Mouse (Mus musculus): ENCODE measurements around the gene Msrb2. TPM values are rescaled to one million over a fixed set of nuclear protein-coding genes. Genes with fewer than 3 reads are reported as not detected.

Gene Msrb2
- polyA plus RNA-seq (2016; fragmentation: Nextera tagmentation; extraction: Ambion mirVana): 19.8 and 21.8 TPM in 2 replicates

- H3K36me3 ChIP-seq: no peaks in the 10 kb centered on the region
- no peaks in the 10 kb centered on the region for H3K27me3 ChIP-seq (ENCODE audit: low read depth, poor library complexity, severe bottlenecking)
- no peaks in the 10 kb centered on the region for H3K9me3 ChIP-seq (replicated peaks)
- H3K4me3 ChIP-seq: peak within 1 kb of the TSS; percentile 72
- H3K4me1 ChIP-seq: peaks cover 14% of the 10 kb centered on the region
- H3K27ac ChIP-seq: peak within 1 kb of the TSS; percentile 91
- peak; percentile 84 for DNase-seq (ENCODE audit: low spot score)
- under 1% methylated on average over 39 of the region's 39 CpGs for WGBS
Observed at GRCm38 (mm10) chr2:19371390-19372158, at the start of gene Msrb2. Gene Msrb2, plus strand, starts transcription at chr2:19371440.

- Histone ChIP-seq H3K27ac (no peak overlapping the region), H3K4me1 (no peaks in the 10 kb centered on the region)
- WGBS: 88% methylated on average over 9 of the region's 9 CpGs
Observed at GRCm38 (mm10) chr2:19322448-19322847, 48.8 kb upstream of the Msrb2 start.

GRCm38 (mm10) chr2:19326376-19326775 is 44.9 kb upstream of the Msrb2 start:
- no peak for DNase-seq (ENCODE audit: low spot score)
- Histone ChIP-seq H3K36me3 (no peaks in the 10 kb centered on the region), H3K27me3 (ENCODE audit: low read depth, poor library complexity, severe bottlenecking) (no peaks in the 10 kb centered on the region), H3K4me3 (no peak overlapping the region), H3K27ac (no peak overlapping the region), H3K4me1 (no peaks in the 10 kb centered on the region), H3K9me3 (replicated peaks) (no peaks in the 10 kb centered on the region)
- 88% methylated on average over 1 of the region's 1 CpGs for WGBS

More at GRCm38 (mm10) chr2:19322448-19322847, 48.8 kb upstream of the Msrb2 start:
- no peak overlapping the region for H3K4me3 ChIP-seq
- H3K36me3 ChIP-seq: no peaks in the 10 kb centered on the region
- no peaks in the 10 kb centered on the region for H3K27me3 ChIP-seq (ENCODE audit: low read depth, poor library complexity, severe bottlenecking)
- no peaks in the 10 kb centered on the region for H3K9me3 ChIP-seq (replicated peaks)
- DNase-seq (ENCODE audit: low spot score): no peak

DNA sequence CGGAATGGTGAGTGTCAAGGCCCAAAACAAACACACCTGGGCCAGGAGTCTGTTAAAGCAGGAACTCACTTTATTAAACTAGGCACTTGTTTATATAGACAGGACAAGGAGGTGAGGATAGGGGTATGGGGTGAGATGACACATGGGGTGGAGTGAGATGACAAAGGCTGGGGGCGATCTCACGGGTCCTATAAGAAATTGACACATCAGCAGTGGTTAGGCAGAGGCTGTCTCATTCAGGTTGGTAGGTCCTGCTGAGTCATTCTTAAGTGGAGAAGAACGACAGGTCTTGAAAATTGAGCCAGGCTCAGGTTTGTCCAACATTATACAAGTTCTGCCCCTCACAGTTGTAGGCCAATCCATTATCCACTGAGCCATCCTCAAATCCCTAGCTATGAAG is 43.4 kb upstream of the Msrb2 start:
- Histone ChIP-seq H3K4me3 (no peak overlapping the region), H3K9me3 (replicated peaks) (no peaks in the 10 kb centered on the region), H3K27me3 (ENCODE audit: low read depth, poor library complexity, severe bottlenecking) (no peaks in the 10 kb centered on the region), H3K27ac (no peak overlapping the region), H3K36me3 (no peaks in the 10 kb centered on the region), H3K4me1 (no peaks in the 10 kb centered on the region)
- DNase-seq (ENCODE audit: low spot score): no peak
- 84% methylated on average over 4 of the region's 4 CpGs for WGBS

- Histone ChIP-seq H3K27ac (peak overlapping the region; percentile 0; the same call in 1 of the 2 replicates), H3K9me3 (replicated peaks) (no peaks in the 10 kb centered on the region), H3K36me3 (no peaks in the 10 kb centered on the region), H3K4me3 (no peak overlapping the region), H3K27me3 (ENCODE audit: low read depth, poor library complexity, severe bottlenecking) (peaks cover 14% of the 10 kb centered on the region), H3K4me1 (peaks cover 9% of the 10 kb centered on the region)
- DNase-seq (ENCODE audit: low spot score): no peak
- WGBS: 52% methylated on average over 10 of the region's 10 CpGs
Observed at GRCm38 (mm10) chr2:19343901-19344635, 27.2 kb upstream of the Msrb2 start.

DNA sequence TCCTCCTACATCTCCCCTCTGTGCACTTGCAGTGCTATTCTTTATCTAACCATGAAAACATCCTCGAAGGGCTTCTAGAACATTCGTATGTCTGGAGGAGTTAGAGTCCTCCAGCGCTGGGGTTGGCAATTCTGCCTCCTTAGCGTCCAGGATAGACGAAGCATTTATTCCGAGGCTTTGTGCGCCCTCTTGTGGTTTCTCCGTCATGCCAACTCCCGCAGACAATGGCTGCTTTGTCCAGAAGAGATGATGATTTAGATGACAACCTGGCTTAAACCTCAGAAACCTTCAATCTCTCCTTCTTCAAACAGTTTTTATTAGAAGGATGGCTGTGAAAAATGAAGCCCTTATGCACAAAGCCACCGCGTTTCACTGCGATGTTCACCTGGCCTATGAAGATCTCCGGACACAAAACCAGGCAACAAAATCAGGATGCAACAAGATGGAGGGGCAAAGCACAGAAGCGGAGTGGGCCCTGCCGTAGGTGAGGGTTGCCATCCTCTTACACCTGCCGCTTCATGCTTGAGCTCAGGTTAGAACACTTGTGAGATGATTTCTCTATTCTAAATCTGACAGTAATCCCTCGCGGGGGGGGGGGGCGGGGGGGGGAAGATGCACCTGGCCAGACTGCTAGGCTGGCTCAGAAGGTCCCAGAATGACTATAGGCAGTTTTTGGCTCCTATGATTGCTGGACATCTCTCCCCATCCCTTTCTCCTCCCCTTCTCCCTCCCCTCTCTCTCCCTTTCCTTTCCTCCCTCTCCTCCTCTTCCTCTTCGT is 26.4 kb upstream of the Msrb2 start:
- H3K4me3 ChIP-seq: no peak overlapping the region
- no peaks in the 10 kb centered on the region for H3K36me3 ChIP-seq
- WGBS: 30% methylated on average over 19 of the region's 20 CpGs
- DNase-seq (ENCODE audit: low spot score): peak; percentile 86
- peaks cover 9% of the 10 kb centered on the region for H3K4me1 ChIP-seq
- no peaks in the 10 kb centered on the region for H3K9me3 ChIP-seq (replicated peaks)
- H3K27ac ChIP-seq: peak overlapping the region; percentile 0; the same call in 1 of the 2 replicates
- peaks cover 14% of the 10 kb centered on the region for H3K27me3 ChIP-seq (ENCODE audit: low read depth, poor library complexity, severe bottlenecking)

DNA sequence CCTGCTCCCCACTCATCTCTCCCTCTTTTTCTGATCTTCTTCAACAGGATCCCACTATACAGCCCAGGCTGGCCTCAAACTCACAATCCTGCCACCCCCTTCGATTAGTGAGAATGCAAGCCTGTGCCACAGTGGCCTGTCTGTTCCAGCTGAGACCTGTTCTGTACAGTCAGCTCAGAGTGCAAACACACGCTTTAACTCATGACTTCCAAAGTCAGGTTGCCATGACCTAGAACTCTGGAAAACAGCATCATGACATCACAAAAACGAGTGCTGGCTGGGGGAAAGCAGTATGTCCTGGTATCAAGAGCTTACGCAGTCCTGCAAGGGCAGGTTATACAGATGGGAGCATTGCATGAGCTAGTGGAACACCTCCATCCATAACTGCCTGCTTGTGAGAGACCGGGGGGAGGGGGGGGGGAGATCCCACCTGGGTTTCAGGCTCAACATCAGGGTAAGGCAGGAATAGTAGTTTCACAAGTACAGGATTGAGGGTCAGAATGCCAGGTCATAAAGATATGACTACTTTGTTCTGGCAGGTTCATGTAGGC is 25.8 kb upstream of the Msrb2 start:
- Histone ChIP-seq H3K27me3 (ENCODE audit: low read depth, poor library complexity, severe bottlenecking) (peaks cover 14% of the 10 kb centered on the region), H3K4me1 (peaks cover 9% of the 10 kb centered on the region), H3K4me3 (no peak overlapping the region), H3K9me3 (replicated peaks) (no peaks in the 10 kb centered on the region), H3K27ac (no peak overlapping the region), H3K36me3 (no peaks in the 10 kb centered on the region)
- no peak for DNase-seq (ENCODE audit: low spot score)
- WGBS: 81% methylated on average over 5 of the region's 5 CpGs

DNA sequence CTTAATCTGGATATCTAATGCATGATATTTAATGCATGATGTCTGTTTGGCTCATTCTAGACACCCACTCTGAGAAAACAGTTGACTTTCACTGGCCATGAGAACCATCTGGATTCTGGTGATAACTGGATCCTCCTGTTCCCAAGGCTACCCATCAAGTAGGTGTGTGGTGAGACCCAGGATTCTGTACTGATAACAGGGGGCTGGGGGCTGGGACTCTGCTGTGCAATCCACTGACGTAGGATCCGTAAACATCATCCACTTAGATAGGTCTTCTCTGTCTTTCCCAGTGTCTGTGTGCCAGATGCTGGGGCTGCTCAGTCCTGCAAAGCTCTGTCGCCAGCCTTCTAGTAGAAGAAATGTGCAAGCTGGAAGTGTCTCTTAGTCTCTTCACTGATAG is 22.8 kb upstream of the Msrb2 start:
- H3K4me1 ChIP-seq: peaks cover 9% of the 10 kb centered on the region
- H3K27me3 ChIP-seq (ENCODE audit: low read depth, poor library complexity, severe bottlenecking): peaks cover 14% of the 10 kb centered on the region
- H3K4me3 ChIP-seq: no peak overlapping the region
- H3K36me3 ChIP-seq: no peaks in the 10 kb centered on the region
- DNase-seq (ENCODE audit: low spot score): no peak
- WGBS: 59% methylated on average over 3 of the region's 3 CpGs
- H3K27ac ChIP-seq: no peak overlapping the region
- no peaks in the 10 kb centered on the region for H3K9me3 ChIP-seq (replicated peaks)

- DNase-seq (ENCODE audit: low spot score): no peak
- peaks cover 12% of the 10 kb centered on the region for H3K27me3 ChIP-seq (ENCODE audit: low read depth, poor library complexity, severe bottlenecking)
- 84% methylated on average over 5 of the region's 5 CpGs for WGBS
Observed at GRCm38 (mm10) chr2:19350167-19350566, 21.1 kb upstream of the Msrb2 start.

DNA sequence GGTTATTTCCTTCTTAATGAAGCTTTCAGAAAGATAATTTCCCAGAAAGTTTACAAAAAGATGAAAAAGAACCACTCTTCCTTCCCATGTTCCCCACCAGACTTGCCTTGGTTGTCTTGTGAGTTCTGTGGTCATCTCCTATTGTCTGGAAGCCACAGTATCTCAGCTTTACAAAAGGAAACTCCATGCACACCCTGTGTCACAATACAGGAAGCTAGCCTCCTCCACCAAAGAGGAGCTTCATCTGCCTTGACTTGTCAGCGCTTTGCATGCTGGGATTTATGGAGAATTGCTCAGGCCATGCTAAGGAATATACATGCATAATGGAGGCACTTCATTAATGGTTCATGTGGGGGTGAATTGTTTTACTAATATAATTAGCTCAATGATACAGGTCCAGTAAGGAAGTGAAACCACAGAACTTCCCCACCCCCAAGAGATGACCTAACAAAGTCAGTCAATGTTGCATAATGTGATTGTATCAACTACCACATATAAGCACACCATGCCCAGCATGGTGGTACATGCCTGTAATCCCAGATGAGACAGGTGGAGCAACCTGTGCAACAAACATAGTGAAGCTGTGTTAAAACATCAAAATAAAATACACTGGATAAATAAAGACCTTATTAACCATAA is 19.5 kb upstream of the Msrb2 start:
- no peaks in the 10 kb centered on the region for H3K27me3 ChIP-seq (ENCODE audit: low read depth, poor library complexity, severe bottlenecking)
- no peak overlapping the region for H3K4me3 ChIP-seq
- WGBS: 91% methylated on average over 1 of the region's 1 CpGs
- H3K36me3 ChIP-seq: no peaks in the 10 kb centered on the region
- H3K9me3 ChIP-seq (replicated peaks): no peaks in the 10 kb centered on the region
- H3K4me1 ChIP-seq: no peaks in the 10 kb centered on the region
- H3K27ac ChIP-seq: no peak overlapping the region
- no peak for DNase-seq (ENCODE audit: low spot score)

More at GRCm38 (mm10) chr2:19350167-19350566, 21.1 kb upstream of the Msrb2 start:
- Histone ChIP-seq H3K4me1 (no peaks in the 10 kb centered on the region), H3K27ac (no peak overlapping the region), H3K9me3 (replicated peaks) (no peaks in the 10 kb centered on the region), H3K36me3 (no peaks in the 10 kb centered on the region), H3K4me3 (no peak overlapping the region)

DNA sequence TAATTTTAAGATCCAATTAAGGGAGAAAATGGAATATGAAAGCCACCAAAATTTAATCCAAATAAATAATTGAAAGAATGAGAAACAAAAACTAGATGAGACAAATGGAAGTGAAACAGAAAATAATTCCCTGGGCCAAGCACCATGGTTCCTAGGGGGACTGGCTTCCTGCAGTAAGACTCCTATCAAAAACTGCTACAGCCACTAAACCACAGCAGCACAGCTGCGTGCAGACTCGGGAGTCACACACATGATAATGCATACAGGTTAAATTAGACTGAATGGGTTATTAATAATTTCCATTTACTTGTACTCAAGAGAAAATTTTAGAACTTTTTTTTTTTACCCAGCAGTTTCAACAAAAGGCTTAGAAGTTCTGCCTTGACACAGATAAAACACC is 18.1 kb upstream of the Msrb2 start:
- 92% methylated on average over 2 of the region's 2 CpGs for WGBS
- DNase-seq (ENCODE audit: low spot score): no peak
- H3K27ac ChIP-seq: no peak overlapping the region

DNA sequence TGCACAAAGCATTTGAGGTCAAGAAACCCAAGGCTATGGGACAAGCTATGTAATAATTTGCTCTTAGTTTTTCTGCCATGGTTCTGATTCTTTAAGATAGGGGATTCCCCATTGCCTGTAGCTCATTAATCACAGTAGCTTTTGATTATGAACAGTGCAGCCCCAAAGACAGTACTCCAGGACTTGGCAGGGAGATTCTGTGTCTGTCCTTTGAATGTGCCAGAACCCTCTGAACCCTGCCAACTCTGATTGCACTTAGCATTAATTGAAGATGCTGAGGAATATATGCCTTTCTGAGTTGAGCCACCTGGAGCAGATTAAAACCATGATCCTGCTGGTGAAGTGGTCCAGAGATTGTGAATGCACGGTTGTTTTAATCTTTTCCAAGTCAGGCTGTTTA is 8.4 kb upstream of the Msrb2 start:
- H3K4me3 ChIP-seq: no peak overlapping the region
- 80% methylated on average over 1 of the region's 1 CpGs for WGBS
- DNase-seq (ENCODE audit: low spot score): peak; percentile 12
- H3K4me1 ChIP-seq: 0 out of 2 replicates have a peak, but pooled peaks cover 2% of the 10 kb centered on the region
- H3K27me3 ChIP-seq (ENCODE audit: low read depth, poor library complexity, severe bottlenecking): no peaks in the 10 kb centered on the region
- H3K9me3 ChIP-seq (replicated peaks): 0 out of 2 replicates have a peak, but pooled peaks cover 2% of the 10 kb centered on the region
- H3K36me3 ChIP-seq: no peaks in the 10 kb centered on the region
- H3K27ac ChIP-seq: no peak overlapping the region

More for the DNA sequence above, 18.1 kb upstream of the Msrb2 start:
- H3K4me1 ChIP-seq: no peaks in the 10 kb centered on the region
- H3K9me3 ChIP-seq (replicated peaks): no peaks in the 10 kb centered on the region
- no peak overlapping the region for H3K4me3 ChIP-seq
- H3K27me3 ChIP-seq (ENCODE audit: low read depth, poor library complexity, severe bottlenecking): no peaks in the 10 kb centered on the region
- no peaks in the 10 kb centered on the region for H3K36me3 ChIP-seq

Data from limb, embryonic 10.5 days (tissue).